Mouse (Mus musculus) hindbrain, postnatal 0 days (tissue): Measurements from ENCODE around the gene Vax2. TPM values are rescaled to one million over a fixed set of nuclear protein-coding genes. Genes with fewer than 3 reads are reported as not detected.
A peak's percentile ranks its signal among the peaks of the same experiment; 100 is the strongest.

Experiments used
- ATAC-seq: fragments of 200-750 bp; cut with Nextera tagmentation; 2 replicates; pipeline ENCODE4 v1.8.0; 2017; ENCODE audit warnings: mild to moderate bottlenecking, moderate TSS enrichment, moderate library complexity
- DNase-seq: peaks from one replicate; pipeline ENCODE4 v3.0.0-alpha.2; 2015; ENCODE audit warnings: low spot score
- H3K27ac ChIP-seq: fragments of 300-500 bp; sonication (generic); 2 replicates; pipeline ENCODE4 v1.5.1; 2014; ENCODE audit warnings: mild to moderate bottlenecking
- H3K27me3 ChIP-seq: fragments of 300-500 bp; sonication (generic); 2 replicates; pipeline ENCODE4 v1.6.1; 2014; ENCODE audit warnings: low read length, mixed read lengths; ENCODE audit not compliant: insufficient read depth
- H3K36me3 ChIP-seq: fragments of 300-500 bp; sonication (generic); 2 replicates; pipeline ENCODE4 v1.6.1; 2014; ENCODE audit warnings: low read length, mixed read lengths; ENCODE audit not compliant: insufficient read depth
- H3K4me1 ChIP-seq: fragments of 300-500 bp; sonication (generic); 2 replicates; pipeline ENCODE4 v1.6.1; 2014; ENCODE audit warnings: antibody characterized with exemption, low read length, mixed read lengths; ENCODE audit not compliant: insufficient read depth
- H3K4me2 ChIP-seq: fragments of 300-500 bp; sonication (generic); 2 replicates; pipeline ENCODE4 v1.6.1; 2014; ENCODE audit warnings: low read depth, mild to moderate bottlenecking, low read length, moderate library complexity, mixed read lengths
- H3K4me3 ChIP-seq: fragments of 300-500 bp; sonication (generic); 2 replicates; pipeline ENCODE4 v1.5.1; 2014; ENCODE audit warnings: low read length
- H3K9ac ChIP-seq: fragments of 300-500 bp; sonication (generic); replicated peaks from 2 replicates; pipeline ENCODE4 v1.6.1; 2014; ENCODE audit warnings: mild to moderate bottlenecking, low read length, moderate library complexity, mixed read lengths
- H3K9me3 ChIP-seq: fragments of 300-500 bp; sonication (generic); 2 replicates; pipeline ENCODE4 v1.6.1; 2016; ENCODE audit warnings: low read length, mixed read lengths
- CTCF ChIP-seq: IDR thresholded peaks from 2 replicates; pipeline ENCODE4 v1.5.1; 2016; ENCODE audit warnings: antibody characterized with exemption, control low read depth, low read depth
- whole genome bisulfite sequencing: fragments of 180-500 bp; shearing (Covaris S2); extraction: QIAGEN DNeasy Blood & Tissue Kit; methylation state at CpG from one replicate; pipeline ENCODE4 v1.1.7; 2014; 5-methylcytosine and 5-hydroxymethylcytosine counted together
- polyA plus RNA-seq: library from polyadenylated mRNA; unstranded; fragments of >200 nt; fragmentation: Nextera tagmentation; extraction: Ambion mirVana; gene quantifications from 2 replicates; pipeline ENCODE4 v1.2.1, GENCODE M21; 2015
- total RNA-seq: library from RNA; depleted of rRNA; stranded (reverse); fragments of >200 nt; gene quantifications from 2 replicates; pipeline ENCODE4 v1.2.3, GENCODE M21; 2014

Vax2 gene
- total and polyA plus RNA-seq, 2 experiments from 2014 or later: not detected

GRCm38 (mm10) chr6:83750171-83750684 is 39.2 kb downstream of the Vax2 start:
- WGBS: 10% methylated on average over 11 of the region's 11 CpGs

GRCm38 (mm10) chr6:83756051-83756450 is 45.0 kb downstream of the Vax2 start:
- no peak for DNase-seq
- Histone ChIP-seq H3K4me2 (no peak overlapping the region), H3K27ac (no peak overlapping the region), H3K9me3 (no peaks in the 10 kb centered on the region), H3K27me3 (peaks cover 25% of the 10 kb centered on the region), H3K36me3 (no peaks in the 10 kb centered on the region), H3K4me3 (no peak overlapping the region), H3K9ac (no peak overlapping the region), H3K4me1 (no peaks in the 10 kb centered on the region)
- 73% methylated on average over 9 of the region's 9 CpGs for WGBS
- ATAC-seq: no peak
- no peak for TF ChIP-seq CTCF

More at GRCm38 (mm10) chr6:83750171-83750684, 39.2 kb downstream of the Vax2 start:
- Histone ChIP-seq H3K9ac (no peak overlapping the region), H3K4me3 (no peak overlapping the region), H3K27ac (no peak overlapping the region), H3K27me3 (no peaks in the 10 kb centered on the region), H3K36me3 (no peaks in the 10 kb centered on the region), H3K4me1 (no peaks in the 10 kb centered on the region), H3K9me3 (no peaks in the 10 kb centered on the region), H3K4me2 (no peak overlapping the region)
- no peak for ATAC-seq
- peak; percentile 89 for TF ChIP-seq CTCF
- DNase-seq: peak; percentile 63

DNA sequence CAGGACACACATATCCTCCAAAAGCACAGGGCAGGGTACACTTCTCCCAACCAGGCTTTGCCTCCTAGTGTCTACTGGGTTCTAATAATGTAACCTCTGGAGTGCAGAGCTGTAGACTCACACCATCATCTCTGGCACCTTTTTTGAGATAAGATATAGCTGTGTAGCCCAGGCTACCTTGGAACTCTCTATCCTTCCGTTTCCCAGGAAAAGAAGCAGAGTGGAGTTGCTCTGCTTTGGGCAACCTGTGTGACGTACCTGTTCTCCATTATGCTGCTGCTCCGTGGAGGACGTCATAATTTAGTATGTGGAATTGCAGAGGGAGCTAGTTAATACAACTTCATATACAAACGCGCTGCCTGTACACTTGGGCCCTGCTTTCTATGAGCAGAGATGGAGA is 51.3 kb downstream of the Vax2 start, which contains the start of gene Ankrd53:
Gene Ankrd53 (plus strand): TSS at position 301 of the 400 bp plus-strand sequence.
- no peak within 1 kb of the TSS; the same call in 1 of the 2 replicates for H3K9ac ChIP-seq
- 31% methylated on average over 6 of the region's 6 CpGs for WGBS
- no peak for DNase-seq

DNA sequence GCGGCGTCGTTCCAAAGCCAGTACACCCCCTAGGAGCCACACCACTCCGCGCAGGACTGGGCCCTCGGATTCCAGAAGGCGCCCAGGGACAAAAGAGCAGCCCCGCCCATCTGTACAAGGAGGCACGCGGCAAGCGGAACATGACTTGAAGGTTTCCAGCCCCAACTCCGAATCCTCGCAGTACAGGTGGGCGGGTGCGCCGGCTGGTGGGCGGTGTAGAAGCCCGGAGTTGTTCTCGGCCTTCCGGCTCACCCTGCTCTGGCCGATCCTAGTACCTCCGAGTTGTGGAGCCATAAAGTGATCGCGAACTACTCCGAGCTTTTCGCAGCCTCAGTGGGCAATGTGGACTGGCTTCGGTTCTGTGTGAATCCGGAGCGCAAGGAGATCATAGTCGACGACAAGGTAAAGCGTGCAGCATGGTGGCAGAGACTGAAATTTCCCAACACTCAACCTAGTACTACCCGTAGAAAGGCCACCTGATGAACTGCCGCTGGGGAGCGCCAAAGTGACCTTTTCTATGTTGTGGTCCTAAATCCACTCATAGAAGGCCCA is 51.9 kb downstream of the Vax2 start:
- WGBS: 4% methylated on average over 35 of the region's 35 CpGs

More for the DNA sequence above, 51.3 kb downstream of the Vax2 start, which contains the start of gene Ankrd53:
- no peak for ATAC-seq
- no peak for TF ChIP-seq CTCF
- Histone ChIP-seq H3K36me3 (0 out of 2 replicates have a peak, but pooled peaks cover 3% of the 10 kb centered on the region), H3K4me3 (peak within 1 kb of the TSS; percentile 16), H3K9me3 (no peaks in the 10 kb centered on the region), H3K27ac (no peak within 1 kb of the TSS), H3K27me3 (peaks cover 48% of the 10 kb centered on the region), H3K4me1 (no peaks in the 10 kb centered on the region), H3K4me2 (peak within 1 kb of the TSS; percentile 46)

DNA sequence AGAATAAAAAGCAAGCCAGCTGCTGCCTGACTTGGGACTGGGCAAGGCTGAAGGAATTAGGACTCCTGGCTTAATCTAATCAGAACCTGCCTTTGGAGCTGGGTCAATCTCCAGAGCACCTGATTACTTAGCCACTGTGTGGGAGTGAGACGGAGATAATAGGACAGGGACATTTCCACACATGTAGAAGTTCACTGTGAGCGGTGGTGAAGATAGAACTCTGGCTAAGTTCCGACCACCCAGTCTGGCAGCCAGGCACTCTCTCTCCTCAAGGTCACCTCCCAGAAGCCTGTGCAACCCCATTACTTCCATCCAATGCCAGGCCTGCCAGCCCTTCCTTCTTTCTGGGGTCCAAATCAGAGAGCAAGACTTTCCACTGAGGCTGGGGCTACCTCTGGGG is 55.9 kb downstream of the Vax2 start:
- Histone ChIP-seq H3K4me3 (no peak overlapping the region), H3K27me3 (peaks cover 25% of the 10 kb centered on the region; the same call in 1 of the 2 replicates), H3K36me3 (peaks cover 28% of the 10 kb centered on the region; the same call in 1 of the 2 replicates), H3K27ac (no peak overlapping the region), H3K9me3 (no peaks in the 10 kb centered on the region), H3K4me2 (no peak overlapping the region), H3K9ac (no peak overlapping the region), H3K4me1 (no peaks in the 10 kb centered on the region)
- no peak for ATAC-seq
- 90% methylated on average over 3 of the region's 3 CpGs for WGBS
- TF ChIP-seq CTCF: no peak
- DNase-seq: no peak

More for the DNA sequence above, 51.9 kb downstream of the Vax2 start:
- no peak overlapping the region; the same call in 1 of the 2 replicates for H3K9ac ChIP-seq
- H3K4me2 ChIP-seq: peak overlapping the region; percentile 46
- no peaks in the 10 kb centered on the region for H3K4me1 ChIP-seq
- peak overlapping the region; percentile 16 for H3K4me3 ChIP-seq
- H3K36me3 ChIP-seq: 0 out of 2 replicates have a peak, but pooled peaks cover 3% of the 10 kb centered on the region
- H3K9me3 ChIP-seq: no peaks in the 10 kb centered on the region
- DNase-seq (peak; percentile 15), ATAC-seq (0 out of 2 replicates have a peak, but pooled peaks have one; percentile 33)
- TF ChIP-seq CTCF: 0 out of 2 replicates have a peak, but pooled peaks have one; percentile 9
- H3K27me3 ChIP-seq: peaks cover 44% of the 10 kb centered on the region
- no peak overlapping the region for H3K27ac ChIP-seq

GRCm38 (mm10) chr6:83768485-83768884 is 57.4 kb downstream of the Vax2 start:
- H3K4me2 ChIP-seq: no peak overlapping the region
- TF ChIP-seq CTCF: no peak
- ATAC-seq: no peak
- no peak overlapping the region for H3K4me3 ChIP-seq
- no peaks in the 10 kb centered on the region for H3K9me3 ChIP-seq
- H3K4me1 ChIP-seq: 0 out of 2 replicates have a peak, but pooled peaks cover under 1% of the 10 kb centered on the region
- peaks cover 30% of the 10 kb centered on the region; the same call in 1 of the 2 replicates for H3K36me3 ChIP-seq
- H3K27me3 ChIP-seq: 0 out of 2 replicates have a peak, but pooled peaks cover 12% of the 10 kb centered on the region
- H3K9ac ChIP-seq: no peak overlapping the region
- no peak for DNase-seq
- 83% methylated on average over 5 of the region's 5 CpGs for WGBS
- no peak overlapping the region for H3K27ac ChIP-seq
